Mouse (Mus musculus) urinary bladder, postnatal 14 days (tissue): ENCODE data around the gene Plin5.
"Not testable (repeated sequence)": the region's sequence is repeated elsewhere in the genome, so short reads cannot be mapped to it uniquely, and the experiment has no call there.

ENCODE experiments used
- DNase-seq: peaks from one replicate; pipeline ENCODE4 v3.0.0; 2021; ENCODE audit warnings: low spot score

Plin5 gene

DNA sequence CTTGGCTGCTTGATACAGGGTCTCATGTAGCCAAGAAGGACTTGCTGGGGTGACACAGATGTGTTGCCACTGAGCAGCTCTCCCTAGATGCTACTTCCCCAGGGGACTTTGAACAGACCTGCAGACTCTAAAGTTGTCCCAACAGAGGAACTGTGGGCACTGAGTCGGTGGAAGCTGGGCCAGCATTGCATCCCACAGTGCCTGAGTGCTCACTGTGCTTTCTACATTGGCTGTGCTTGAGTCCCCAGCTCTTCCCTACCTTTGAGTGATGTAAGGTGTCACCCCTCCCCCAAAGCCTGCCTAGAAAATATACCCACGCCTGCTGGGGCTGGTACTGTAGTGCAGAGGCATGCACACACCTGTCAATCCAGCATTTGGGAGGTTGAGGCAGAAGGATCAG is 9.7 kb downstream of the Plin5 start:
- no peak for DNase-seq

DNA sequence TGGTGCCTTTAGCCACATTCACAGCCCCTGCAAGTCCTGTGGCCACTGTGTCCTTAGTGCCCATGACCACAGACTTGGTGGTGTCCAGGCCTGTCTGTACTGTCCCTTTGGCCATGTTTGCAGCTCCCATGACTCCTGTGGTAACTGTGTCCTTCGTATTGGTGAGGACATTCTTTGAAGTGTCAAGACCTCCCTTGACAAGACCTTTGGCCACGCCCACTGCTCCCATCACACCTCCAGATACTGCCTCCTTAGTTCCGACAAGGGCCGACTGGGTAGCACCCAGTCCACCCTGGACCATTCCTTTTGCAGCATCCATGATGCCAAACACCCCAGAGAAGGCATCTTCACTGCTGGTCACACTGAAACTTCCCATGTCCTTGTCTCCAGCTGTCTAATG is 10.4 kb downstream of the Plin5 start:
- no peak for DNase-seq

DNA sequence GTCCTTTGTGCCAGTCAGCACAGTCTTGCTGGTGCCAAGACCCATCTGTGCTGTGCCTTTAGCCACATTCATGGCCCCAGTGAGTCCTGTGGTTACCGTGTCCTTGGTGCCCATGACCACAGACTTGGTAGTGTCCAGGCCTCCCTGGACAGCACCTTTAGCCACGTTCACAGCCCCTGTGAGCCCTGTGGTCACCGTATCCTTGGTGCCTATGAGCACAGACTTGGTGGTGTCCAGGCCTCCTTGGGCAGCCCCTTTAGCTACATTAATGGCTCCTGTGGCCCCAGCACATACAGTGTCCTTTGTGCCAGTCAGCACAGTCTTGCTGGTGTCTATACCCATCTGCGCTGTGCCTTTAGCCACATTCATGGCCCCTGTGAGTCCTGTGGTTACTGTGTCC is 11.0 kb downstream of the Plin5 start:
- DNase-seq = not testable (repeated sequence)

DNA sequence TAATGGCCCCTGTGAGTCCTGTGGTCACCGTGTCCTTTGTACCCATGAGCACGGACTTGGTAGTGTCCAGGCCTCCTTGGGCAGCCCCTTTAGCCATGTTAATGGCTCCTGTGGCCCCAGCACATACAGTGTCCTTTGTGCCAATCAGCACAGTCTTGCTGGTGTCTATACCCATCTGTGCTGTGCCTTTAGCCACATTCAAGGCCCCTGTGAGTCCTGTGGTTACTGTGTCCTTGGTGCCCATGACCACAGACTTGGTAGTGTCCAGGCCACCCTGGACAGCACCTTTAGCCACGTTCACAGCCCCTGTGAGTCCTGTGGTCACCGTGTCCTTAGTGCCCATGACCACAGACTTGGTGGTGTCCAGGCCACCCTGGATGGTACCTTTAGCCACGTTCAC is 12.6 kb downstream of the Plin5 start:
- not testable (repeated sequence) for DNase-seq

DNA sequence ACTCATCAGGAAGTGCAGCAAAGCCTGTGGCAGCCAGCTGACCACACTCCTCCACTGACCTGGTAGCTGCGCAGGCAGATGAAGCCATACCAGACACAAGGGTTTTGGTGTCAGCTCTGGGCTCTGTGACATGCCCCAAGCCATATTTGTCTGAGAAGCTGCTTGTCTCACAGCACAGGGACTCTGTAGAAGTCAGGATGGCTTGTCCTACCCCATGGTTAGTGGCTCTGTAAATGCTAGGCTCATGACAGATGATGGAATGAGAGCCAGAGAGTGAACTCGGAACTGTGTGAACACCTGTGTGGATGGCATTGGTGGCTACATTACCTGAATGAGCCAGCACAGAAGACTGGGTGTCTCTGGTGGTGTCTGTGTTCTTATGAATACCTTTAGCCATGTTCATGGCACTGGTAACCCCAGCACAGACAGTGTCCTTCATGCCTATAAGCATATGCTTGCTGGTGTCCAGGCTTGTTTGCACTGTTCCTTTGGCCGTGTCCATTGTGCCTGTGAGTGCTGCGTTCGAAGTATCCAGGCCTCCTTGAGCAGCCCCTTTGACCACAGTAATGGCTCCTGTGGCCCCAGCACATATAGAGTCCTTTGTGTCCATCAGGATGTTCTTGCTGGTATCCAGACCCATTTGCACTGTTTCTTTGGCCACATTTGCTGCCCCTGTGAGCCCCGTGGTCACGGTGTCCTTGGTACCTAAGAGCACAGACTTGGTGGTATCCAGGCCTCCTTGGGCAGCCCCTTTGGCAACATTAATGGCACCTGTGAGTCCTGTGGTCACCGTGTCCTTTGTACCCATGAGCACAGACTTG is 13.7 kb downstream of the Plin5 start:
- DNase-seq = no peak

DNA sequence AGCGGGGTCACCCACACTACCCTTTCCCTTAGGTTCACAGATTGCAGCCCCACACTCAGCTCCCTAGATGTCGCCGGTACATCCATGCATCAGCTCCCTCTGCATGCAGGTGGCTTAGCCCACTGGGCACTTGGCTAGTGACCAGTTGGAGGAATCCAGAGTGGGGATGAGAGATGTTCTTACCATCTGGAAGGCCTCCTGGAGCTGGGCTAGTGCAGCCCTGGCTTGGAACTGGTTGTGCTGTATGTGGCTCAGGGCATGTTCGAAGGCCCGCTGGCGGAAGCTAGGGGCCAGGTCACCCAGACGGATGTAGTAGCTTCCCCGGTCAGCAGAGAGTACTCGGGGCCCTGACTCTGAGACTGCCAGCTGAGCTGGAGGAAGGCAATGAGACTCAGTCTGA is 14.5 kb downstream of the Plin5 start:
- no peak for DNase-seq

DNA sequence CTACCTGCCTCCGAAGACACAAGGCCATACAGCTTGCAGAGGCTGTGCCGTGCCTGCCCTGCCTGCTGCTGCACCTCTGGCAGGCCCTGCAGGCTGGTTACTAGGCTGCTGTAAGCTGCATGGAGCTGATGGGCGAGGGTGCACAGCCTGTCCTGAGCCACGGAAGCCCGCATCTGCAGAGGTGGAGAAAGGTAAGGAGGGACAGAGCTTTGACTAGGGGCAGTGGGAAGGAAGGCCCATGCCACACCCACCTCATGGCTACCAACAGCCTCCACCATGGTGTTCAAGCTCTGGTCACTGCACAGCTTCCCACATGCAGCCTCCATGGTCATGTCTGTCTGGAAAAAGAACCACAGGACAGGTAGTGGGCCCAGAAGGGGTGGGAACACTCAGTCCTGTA is 15.2 kb downstream of the Plin5 start:
- DNase-seq = no peak

DNA sequence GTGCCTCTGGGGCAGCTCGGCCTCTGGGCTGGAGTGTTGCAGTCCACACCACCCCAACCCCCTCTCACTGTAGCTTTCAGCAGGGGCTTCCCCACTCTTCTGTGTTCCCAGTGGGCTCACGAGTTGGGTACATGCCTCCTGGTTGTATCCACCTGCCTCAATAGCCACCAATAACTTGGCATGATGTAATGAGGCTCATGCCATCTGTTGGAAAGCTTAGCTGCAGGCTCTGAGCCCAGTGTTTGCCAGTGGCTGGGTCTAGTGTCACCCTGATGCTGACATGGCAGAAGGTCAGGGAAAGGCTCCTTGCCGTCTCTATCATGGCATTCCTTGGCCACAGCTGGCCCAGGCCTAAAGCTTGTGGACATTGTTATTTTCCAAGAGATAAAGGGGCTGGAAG is 16.6 kb downstream of the Plin5 start:
- no peak for DNase-seq

DNA sequence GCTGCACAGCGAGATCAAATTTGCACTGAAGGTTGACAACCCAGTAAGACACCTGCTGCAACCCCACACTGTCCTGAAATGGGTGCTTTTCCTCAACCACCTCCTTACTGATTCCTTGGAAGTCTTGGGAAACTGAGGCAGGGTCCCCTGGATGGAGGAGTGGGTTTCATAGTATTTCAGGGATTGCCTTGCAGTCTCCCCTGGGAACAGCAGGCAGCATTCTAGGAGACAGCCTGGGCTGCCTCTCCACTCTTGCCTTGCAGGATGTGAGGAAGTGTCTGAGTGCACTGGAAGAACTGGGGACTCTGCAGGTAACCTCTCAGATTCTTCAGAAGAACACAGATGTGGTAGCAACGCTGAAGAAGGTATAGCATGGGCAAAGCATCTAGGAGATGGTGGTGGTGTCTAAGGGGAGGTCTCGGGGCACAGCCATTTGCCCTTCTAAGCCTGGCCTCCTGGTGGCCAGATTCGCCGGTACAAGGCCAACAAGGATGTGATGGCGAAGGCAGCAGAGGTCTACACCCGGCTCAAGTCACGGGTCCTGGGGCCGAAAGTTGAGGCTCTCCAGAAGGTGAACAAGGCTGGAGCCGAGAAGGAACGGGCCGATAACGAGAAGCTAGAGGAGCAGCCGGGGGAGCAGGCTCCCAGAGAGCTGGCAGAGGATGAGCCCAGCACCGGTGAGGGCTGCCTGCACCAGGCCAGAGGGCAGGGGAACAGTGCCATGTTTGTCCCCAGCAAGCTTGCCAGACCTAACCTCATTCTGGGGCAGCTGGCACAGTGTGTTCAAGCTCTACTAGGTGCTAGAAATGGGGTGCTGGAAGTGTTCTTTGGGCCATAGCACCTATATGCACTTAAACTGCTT is 18.5 kb downstream of the Plin5 start:
- no peak for DNase-seq

DNA sequence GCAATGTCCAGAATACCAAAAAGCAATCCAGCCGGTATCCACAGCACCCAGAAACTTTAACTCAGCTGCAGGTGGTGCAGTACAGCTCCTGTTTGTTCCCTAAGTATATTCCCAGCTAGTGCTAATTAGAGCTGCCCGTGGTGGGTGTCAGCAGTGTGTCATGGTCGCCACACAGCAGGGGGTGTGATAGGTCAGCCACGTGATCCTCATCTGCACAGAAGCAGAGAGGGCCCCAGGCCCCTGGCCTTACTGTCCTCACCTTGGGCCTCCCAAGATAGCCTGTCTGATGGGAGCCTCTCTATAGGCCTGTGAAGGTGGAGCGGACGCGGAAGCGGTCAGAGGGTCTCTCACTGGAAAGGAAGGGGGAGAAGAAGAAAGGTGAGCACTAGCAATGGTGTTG is 19.2 kb downstream of the Plin5 start:
- no peak for DNase-seq

DNA sequence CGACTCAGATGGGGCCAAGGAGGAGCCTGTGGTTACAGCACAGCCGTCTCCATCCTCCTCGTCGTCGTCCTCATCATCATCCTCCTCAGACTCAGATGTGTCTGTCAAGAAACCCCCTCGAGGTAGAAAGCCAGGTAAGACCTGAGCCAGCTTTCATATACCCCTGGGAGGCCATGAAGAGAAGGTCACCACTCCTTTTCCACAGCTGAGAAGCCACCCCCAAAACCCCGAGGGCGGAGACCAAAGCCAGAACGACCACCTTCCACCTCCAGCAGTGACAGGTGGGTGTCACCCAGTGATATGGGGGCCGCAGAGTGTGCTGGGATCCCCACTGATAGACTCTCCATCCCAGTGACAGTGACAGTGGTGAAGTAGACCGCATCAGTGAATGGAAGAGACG is 20.5 kb downstream of the Plin5 start:
- DNase-seq = no peak

DNA sequence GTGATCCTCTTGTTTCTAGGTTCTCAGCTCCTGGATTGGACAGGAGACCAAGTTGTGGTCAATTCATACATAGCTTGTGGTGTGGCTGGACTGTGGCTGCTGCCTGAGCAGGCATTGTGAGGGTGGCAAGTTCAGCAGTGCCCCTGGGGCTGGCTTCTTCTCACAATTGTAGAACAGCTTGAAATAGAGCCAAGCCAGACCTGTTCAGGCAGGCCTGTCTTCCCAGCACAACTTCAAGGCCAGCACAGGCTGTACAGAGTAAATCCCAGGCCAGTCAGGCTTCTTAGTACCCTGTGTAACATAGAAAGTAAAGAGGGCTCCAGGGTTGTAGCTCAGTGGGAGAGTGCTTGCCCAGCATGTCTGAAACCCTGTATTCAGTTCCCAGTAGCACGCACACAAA is 24.6 kb downstream of the Plin5 start:
- peak; percentile 64 for DNase-seq

DNA sequence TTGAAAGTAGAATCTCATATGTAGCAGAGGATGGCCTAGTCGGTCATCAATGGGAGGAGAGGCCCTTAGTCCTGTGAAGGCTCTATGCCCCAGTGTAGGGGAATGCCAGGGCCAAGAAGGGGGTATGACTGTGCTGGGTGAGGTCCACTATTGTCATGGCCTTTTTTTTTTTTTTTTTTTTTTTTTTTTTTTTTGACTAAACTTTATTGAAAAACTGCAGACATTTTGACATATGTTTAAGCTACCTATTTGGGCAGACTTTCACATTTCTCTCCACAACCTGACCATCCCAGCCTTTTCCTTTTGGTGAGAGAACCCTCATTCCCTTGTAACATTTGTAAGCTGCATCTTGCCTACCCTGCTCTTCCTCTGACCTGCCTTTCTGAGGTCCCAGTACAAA is 25.1 kb downstream of the Plin5 start:
- DNase-seq = no peak

DNA sequence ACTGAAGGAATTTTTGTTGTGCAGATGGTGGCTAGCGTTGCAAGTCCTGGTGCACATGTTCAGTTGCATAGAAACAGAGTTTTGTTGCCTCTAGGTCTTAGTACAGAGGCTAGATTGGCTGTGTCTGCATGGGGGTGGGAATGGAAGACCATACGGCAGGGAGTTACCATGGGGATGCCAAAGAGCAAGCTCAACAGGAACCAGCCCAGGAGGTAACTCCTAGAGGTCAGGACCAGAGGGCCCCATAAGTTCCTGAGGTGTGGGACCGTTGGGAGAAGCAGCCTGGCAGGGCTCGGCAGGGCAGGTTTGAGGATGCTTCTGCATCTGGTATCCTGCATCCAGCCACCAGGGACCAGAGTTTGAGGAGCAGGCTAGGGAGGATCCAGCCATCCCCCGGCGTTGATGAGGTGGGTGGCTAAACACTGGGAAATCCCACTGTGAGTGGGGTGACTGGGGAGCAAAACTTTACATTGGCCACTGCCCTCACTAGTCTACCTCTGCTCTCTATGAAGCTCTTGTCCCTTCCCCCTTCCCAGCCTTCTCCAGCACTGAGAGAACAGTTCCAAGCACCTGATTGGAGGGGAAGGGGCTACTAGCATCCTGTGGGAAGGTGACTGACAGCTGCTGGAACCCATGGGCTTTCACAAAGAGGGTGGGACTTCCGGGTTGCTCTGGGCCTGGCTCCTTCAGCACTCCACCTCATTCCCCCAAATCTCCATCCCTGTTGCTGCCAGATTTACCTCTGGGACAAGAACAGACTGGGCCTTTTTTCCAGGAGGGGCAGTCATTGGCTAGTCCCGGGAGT is 36.4 kb downstream of the Plin5 start:
- DNase-seq = no peak

DNA sequence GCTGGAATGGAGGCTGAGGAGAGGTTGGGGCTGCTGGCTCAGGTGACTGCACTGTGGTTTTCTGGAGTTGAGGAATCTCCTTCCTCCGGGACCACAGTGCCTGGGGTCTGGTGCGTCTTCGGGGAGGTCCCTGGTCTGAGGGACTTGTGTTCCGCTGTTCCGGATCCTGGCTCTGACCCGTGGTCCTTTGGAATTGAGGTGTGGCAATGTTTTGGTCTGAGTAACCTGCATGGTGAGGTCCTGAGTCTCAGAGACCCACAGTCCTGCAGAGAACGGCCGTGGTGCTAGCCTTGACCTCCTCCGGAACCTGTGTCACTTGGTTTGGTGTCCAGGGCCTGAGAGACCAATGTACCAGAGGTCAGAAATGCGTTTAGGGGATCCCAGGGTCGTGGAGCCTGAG is 37.5 kb downstream of the Plin5 start:
- no peak for DNase-seq

DNA sequence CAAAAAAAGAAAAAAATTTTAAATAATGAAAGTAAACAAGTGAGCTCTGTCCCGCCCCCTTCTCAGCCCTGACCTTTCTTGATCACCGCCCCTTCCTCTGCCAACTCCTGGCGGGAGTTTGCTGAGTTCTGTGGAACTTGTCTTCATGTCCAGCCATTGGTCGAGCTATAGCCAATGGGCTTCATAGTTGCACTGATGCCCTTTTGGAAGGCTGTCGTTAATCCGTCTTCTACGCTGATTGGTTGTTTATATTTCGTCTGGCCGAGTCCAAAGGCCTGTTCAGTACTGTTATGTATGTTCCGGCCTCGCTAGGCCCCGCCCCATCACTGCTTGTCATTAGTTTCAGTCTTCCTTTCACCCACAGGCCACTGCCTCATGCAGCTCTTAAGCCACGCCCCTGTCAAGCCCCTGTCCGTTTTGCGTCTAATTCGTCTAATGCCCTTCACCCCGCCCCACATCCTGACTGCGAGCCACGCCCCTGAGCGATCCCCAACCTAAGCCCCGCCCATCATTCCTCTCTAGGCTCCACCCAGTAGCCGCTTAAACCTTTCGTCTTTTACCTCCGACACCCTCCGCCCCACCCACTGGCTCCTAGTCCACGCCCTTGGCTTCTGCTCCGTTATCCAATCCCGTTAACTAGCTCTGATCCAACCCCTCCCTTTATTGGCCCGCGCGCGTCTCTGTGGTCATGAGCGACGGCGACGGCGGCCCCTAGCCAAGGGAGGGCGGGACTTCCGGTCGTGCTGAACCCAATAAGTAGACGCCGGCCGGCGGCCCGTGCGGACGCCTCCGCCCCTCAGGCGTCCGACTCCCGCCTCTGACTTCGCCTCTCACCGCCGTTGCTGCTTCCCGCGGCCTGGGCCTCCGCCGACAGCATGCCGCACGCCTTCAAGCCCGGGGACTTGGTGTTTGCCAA is 38.3 kb downstream of the Plin5 start, which contains the start of gene Hdgfl2:
Gene Hdgfl2, plus strand, starts transcription at position 755 of the 916 bp plus-strand sequence.
- peak; percentile 100 for DNase-seq

DNA sequence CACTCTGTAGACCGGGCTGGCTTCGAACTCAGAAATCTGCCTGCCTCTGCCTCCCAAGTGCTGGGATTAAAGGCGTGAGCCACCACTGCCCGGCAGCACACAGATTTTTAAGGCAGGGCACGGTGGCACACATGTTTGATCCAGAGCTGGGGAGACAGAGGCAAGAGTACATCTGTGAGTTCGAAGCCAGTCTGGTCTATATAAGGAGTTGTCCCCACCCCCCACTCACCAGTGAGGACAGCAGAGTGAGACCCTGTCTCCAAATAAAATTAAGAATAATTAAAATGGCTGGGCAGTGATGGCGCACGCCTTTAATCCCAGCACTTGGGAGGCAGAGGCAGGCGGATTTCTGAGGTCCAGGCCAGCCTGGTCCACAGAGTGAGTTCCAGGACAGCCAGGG is 39.0 kb downstream of the Plin5 start:
- DNase-seq = not testable (repeated sequence)

DNA sequence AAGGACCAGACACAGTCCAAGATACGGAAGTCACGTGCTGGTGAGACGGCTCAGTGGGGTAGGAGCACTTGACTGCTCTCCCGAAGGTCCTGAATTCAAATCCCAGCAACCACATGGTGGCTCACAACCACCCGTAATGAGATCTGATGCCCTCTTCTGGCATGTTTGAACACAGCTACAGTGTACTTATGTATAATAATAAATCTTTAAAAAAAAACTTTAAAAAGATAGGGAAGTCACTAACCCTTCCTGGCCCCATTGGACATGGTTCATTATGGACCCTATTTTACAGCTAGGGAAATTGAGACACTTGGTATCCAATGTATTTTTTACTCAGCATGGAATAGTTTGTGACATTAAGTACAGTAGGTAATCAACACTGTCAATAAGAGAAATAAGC is 39.9 kb downstream of the Plin5 start:
- no peak for DNase-seq

DNA sequence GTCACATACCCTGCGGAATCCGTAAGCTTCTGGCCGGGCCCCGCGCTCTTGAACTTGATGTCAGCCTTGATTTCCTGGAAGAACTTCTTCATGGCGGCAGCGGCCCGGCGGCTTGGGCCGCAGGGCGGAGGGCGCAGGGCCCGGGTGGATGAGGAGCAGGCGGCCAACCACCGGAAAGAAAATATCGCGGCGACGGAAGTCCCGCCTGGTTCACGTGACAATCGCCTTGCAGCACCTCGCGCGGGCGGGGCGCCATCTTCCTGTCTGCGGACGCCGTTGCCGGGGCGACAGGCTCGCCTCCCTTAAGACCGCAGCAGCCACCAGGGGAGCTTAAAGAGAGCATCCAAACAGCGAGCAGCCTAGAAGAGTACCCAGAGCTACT is 42.6 kb downstream of the Plin5 start, which contains the start of gene Ubxn6:
Gene Ubxn6, minus strand, starts transcription at position 202 of the 382 bp plus-strand sequence.
- peak; percentile 98 for DNase-seq

DNA sequence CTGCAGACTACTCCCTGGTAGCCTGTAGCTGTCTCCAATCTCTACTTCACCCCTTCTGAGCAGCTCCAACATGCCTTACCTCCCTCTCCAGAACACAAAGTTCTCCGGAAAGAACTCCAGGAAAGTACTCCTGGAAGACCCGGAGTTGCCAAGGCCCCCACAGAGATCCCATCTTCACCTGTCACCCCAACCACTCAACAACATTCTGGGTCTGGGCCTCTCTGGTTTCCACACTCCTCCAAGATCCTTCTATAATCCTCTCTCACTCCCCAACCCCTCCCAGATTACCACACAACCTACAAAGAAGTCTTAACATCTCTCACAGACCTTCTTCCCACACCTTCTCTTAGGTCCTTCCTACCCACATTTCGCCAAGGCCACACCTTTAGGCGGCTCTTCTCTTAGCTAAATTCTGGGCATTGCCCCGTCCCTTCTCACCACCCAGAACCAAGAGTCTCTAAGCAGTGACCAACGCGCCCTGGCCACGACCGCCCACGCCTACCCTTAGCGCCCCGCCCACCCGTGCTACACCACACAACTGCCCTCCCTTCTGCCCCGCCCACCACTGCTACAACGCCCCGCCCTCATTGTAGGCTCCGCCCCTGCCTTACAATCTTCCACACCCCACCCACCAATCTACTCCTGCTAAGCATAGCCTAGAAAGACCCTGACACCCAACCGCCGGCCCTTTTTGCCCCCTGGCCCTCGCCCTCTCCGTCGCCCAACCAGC is 43.1 kb downstream of the Plin5 start:
- peak; percentile 92 for DNase-seq

DNA sequence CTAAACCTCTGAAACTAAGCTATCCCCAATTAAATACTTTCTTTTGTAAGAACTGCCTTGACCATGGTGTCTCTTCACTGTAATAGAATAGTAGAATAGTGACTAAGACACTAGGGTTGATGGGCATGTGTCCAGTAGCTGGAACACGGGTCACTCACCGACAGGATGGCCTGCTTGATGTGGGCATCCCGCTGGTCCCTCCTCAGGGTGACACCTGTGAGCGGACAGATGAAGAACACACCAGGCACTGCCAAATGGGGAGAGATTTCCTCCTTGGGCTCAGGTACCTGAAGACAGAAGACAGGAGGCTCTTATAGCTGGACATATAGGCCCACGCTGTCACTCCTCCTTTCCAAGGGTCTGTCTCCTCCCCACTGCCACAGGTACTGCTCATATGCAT is 45.2 kb downstream of the Plin5 start:
- no peak for DNase-seq
